Mouse (Mus musculus) gastrocnemius, postnatal 14 days (tissue): ENCODE data around the gene Esrrg. TPM values are rescaled to one million over a fixed set of nuclear protein-coding genes. Genes with fewer than 3 reads are reported as not detected.

Experiments
- DNase-seq: peaks from one replicate; pipeline ENCODE4 v3.0.0; 2021; ENCODE audit warnings: mixed read lengths
- intact Hi-C: fragments of 180-260 bp; cut with DNase I; formaldehyde crosslinking; loops from one replicate; pipeline ENCODE4 v1.15.1; 2025; ENCODE audit warnings: low total_unique reads
- total RNA-seq, 2 experiments: library from RNA; stranded (reverse); gene quantifications; 2 replicates each; pipeline ENCODE4 v1.2.3; 2021

Gene Esrrg
- total RNA-seq, 2 experiments from 2014 or later, result 10.5 to 16.2 TPM

- intact Hi-C loops, result no loop called here
These were observed 265.2 kb downstream of the Esrrg start for GRCm38 (mm10) chr1:187873770-187874169.

GRCm38 (mm10) chr1:187887270-187887669 is 278.7 kb downstream of the Esrrg start:
- no peak for DNase-seq
- intact Hi-C loops, result no loop called here

More at GRCm38 (mm10) chr1:187873770-187874169, 265.2 kb downstream of the Esrrg start:
- DNase-seq, result no peak

- DNase-seq, result no peak
- intact Hi-C loops, result no loop called here
These were observed 279.6 kb downstream of the Esrrg start for GRCm38 (mm10) chr1:187888142-187888541.

- intact Hi-C loops, result no loop called here
- DNase-seq, result no peak
These were observed 280.5 kb downstream of the Esrrg start for GRCm38 (mm10) chr1:187889096-187889495.

GRCm38 (mm10) chr1:187891262-187891661 is 282.7 kb downstream of the Esrrg start:
- no peak for DNase-seq
- intact Hi-C loops, result no loop called here

- no peak for DNase-seq
- intact Hi-C loops, result no loop called here
These were observed 286.9 kb downstream of the Esrrg start for GRCm38 (mm10) chr1:187895459-187895858.

GRCm38 (mm10) chr1:187896291-187896690 is 287.7 kb downstream of the Esrrg start:
- no peak for DNase-seq
- intact Hi-C loops, result no loop called here

- intact Hi-C loops, result no loop called here
- no peak for DNase-seq
These were observed 288.3 kb downstream of the Esrrg start for GRCm38 (mm10) chr1:187896910-187897309.

GRCm38 (mm10) chr1:187899541-187899940 is 290.9 kb downstream of the Esrrg start:
- DNase-seq, result no peak
- intact Hi-C loops, result no loop called here

GRCm38 (mm10) chr1:187900756-187901155 is 292.2 kb downstream of the Esrrg start:
- intact Hi-C loops, result no loop called here

GRCm38 (mm10) chr1:187902176-187902575 is 293.6 kb downstream of the Esrrg start:
- intact Hi-C loops, result no loop called here
- no peak for DNase-seq

More at GRCm38 (mm10) chr1:187900756-187901155, 292.2 kb downstream of the Esrrg start:
- no peak for DNase-seq

- intact Hi-C loops, result no loop called here
- DNase-seq, result peak; percentile 11
These were observed 296.1 kb downstream of the Esrrg start for GRCm38 (mm10) chr1:187904731-187905130.

GRCm38 (mm10) chr1:187907407-187907806 is 298.8 kb downstream of the Esrrg start:
- no peak for DNase-seq
- intact Hi-C loops, result no loop called here

- DNase-seq, result peak; percentile 18
- intact Hi-C loops, result no loop called here
These were observed 299.3 kb downstream of the Esrrg start for GRCm38 (mm10) chr1:187907871-187908270.

- intact Hi-C loops, result no loop called here
- peak; percentile 36 for DNase-seq
These were observed 302.1 kb downstream of the Esrrg start for GRCm38 (mm10) chr1:187910718-187911117.

GRCm38 (mm10) chr1:187911201-187911600 is 302.6 kb downstream of the Esrrg start:
- DNase-seq, result no peak
- intact Hi-C loops, result no loop called here

GRCm38 (mm10) chr1:187918303-187918702 is 309.7 kb downstream of the Esrrg start:
- intact Hi-C loops, result no loop called here
- no peak for DNase-seq

- intact Hi-C loops, result no loop called here
- peak; percentile 10 for DNase-seq
These were observed 310.3 kb downstream of the Esrrg start for GRCm38 (mm10) chr1:187918939-187919338.

- intact Hi-C loops, result no loop called here
These were observed 311.7 kb downstream of the Esrrg start for GRCm38 (mm10) chr1:187920156-187920777.

GRCm38 (mm10) chr1:187931146-187931545 is 322.6 kb downstream of the Esrrg start:
- intact Hi-C loops, result no loop called here
- no peak for DNase-seq

More at GRCm38 (mm10) chr1:187920156-187920777, 311.7 kb downstream of the Esrrg start:
- DNase-seq, result no peak

GRCm38 (mm10) chr1:187938652-187939051 is 330.1 kb downstream of the Esrrg start:
- intact Hi-C loops, result no loop called here
- no peak for DNase-seq

GRCm38 (mm10) chr1:187939078-187939477 is 330.5 kb downstream of the Esrrg start:
- DNase-seq, result no peak
- intact Hi-C loops, result no loop called here
